Mouse (Mus musculus): ENCODE measurements around the gene Rab2b.
A peak's percentile ranks its signal among the peaks of the same experiment; 100 is the strongest.
"Not testable (repeated sequence)": the region's sequence is repeated elsewhere in the genome, so short reads cannot be mapped to it uniquely, and the experiment has no call there.

DNA sequence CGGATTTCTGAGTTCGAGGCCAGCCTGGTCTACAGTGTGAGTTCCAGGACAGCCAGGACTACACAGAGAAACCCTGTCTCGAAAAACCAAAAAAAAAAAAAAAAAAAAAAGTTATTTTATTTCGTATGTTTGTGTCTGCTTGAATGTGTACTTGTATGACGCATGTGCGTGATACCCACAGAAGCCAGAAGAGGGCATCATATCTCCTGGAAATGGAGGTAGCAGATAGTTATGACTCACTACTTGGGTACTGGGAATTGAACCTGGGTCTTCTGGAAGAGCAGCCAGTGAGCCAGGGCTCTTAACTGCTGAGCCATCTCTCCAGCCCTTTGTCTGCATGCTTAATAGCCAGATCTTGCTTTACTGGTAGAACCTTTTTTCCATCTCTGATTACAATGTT is 31.0 kb upstream of the Rab2b start:
- TF ChIP-seq CTCF (IDR thresholded peaks at IDR 0.05; ENCODE audit: extremely low read depth, insufficient read length, insufficient replicate concordance, low read depth, low read length): peak; percentile 8; the same call in 1 of the 2 replicates
- not testable (repeated sequence) for TF ChIP-seq POLR2A (IDR thresholded peaks at IDR 0.05; ENCODE audit: low read depth, low read length)
